Mouse (Mus musculus): ENCODE results near the gene Ccnt1.
"Not testable (repeated sequence)": the region's sequence is repeated elsewhere in the genome, so short reads cannot be mapped to it uniquely, and the experiment has no call there.

The Ccnt1 gene

GRCm38 (mm10) chr15:98595049-98595448 lies 24.3 kb upstream of the Ccnt1 start:
- DNase-seq (ENCODE audit: low read depth, low spot score): no peak

- no peak for DNase-seq (ENCODE audit: low read depth, low spot score)
Observed at GRCm38 (mm10) chr15:98594193-98594592, 23.5 kb upstream of the Ccnt1 start.

GRCm38 (mm10) chr15:98591396-98591795 lies 20.7 kb upstream of the Ccnt1 start:
- no peak for DNase-seq (ENCODE audit: low read depth, low spot score)

- no peak for DNase-seq (ENCODE audit: low read depth, low spot score)
Observed at GRCm38 (mm10) chr15:98589640-98590336, 19.1 kb upstream of the Ccnt1 start.

GRCm38 (mm10) chr15:98587751-98588150 lies 17.0 kb upstream of the Ccnt1 start:
- DNase-seq (ENCODE audit: low read depth, low spot score): no peak

GRCm38 (mm10) chr15:98586141-98586540 lies 15.4 kb upstream of the Ccnt1 start:
- DNase-seq (ENCODE audit: low read depth, low spot score): not testable (repeated sequence)

- no peak for DNase-seq (ENCODE audit: low read depth, low spot score)
Observed at GRCm38 (mm10) chr15:98585421-98585820, 14.7 kb upstream of the Ccnt1 start.

- no peak for DNase-seq (ENCODE audit: low read depth, low spot score)
Observed at GRCm38 (mm10) chr15:98582996-98583395, 12.3 kb upstream of the Ccnt1 start.

GRCm38 (mm10) chr15:98582410-98582809 lies 11.7 kb upstream of the Ccnt1 start:
- no peak for DNase-seq (ENCODE audit: low read depth, low spot score)

GRCm38 (mm10) chr15:98579795-98580464 lies 9.2 kb upstream of the Ccnt1 start:
- peak; percentile 89 for DNase-seq (ENCODE audit: low read depth, low spot score)

- no peak for DNase-seq (ENCODE audit: low read depth, low spot score)
Observed at GRCm38 (mm10) chr15:98579310-98579709, 8.6 kb upstream of the Ccnt1 start.

- no peak for DNase-seq (ENCODE audit: low read depth, low spot score)
Observed at GRCm38 (mm10) chr15:98573293-98573692, 2.6 kb upstream of the Ccnt1 start.

- no peak for DNase-seq (ENCODE audit: low read depth, low spot score)
Observed at GRCm38 (mm10) chr15:98569795-98570365, 843 bp downstream of the Ccnt1 start.

GRCm38 (mm10) chr15:98569216-98569615 lies 1.5 kb downstream of the Ccnt1 start:
- DNase-seq (ENCODE audit: low read depth, low spot score): no peak

- DNase-seq (ENCODE audit: low read depth, low spot score): peak; percentile 16
Observed at GRCm38 (mm10) chr15:98568256-98569033, 2.3 kb downstream of the Ccnt1 start.

- peak; percentile 100 for DNase-seq (ENCODE audit: low read depth, low spot score)
Observed at GRCm38 (mm10) chr15:98567278-98568134, 3.2 kb downstream of the Ccnt1 start.

- peak; percentile 4 for DNase-seq (ENCODE audit: low read depth, low spot score)
Observed at GRCm38 (mm10) chr15:98566973-98567277, 3.8 kb downstream of the Ccnt1 start.

GRCm38 (mm10) chr15:98557186-98557585 lies 13.5 kb downstream of the Ccnt1 start:
- no peak for DNase-seq (ENCODE audit: low read depth, low spot score)

- DNase-seq (ENCODE audit: low read depth, low spot score): no peak
Observed at GRCm38 (mm10) chr15:98555881-98556280, 14.8 kb downstream of the Ccnt1 start.

- no peak for DNase-seq (ENCODE audit: low read depth, low spot score)
Observed at GRCm38 (mm10) chr15:98552758-98553157, 18.0 kb downstream of the Ccnt1 start.

GRCm38 (mm10) chr15:98546843-98547242 lies 23.9 kb downstream of the Ccnt1 start:
- no peak for DNase-seq (ENCODE audit: low read depth, low spot score)

Measured in mesoderm, embryonic 11.5 days (tissue).